Mouse (Mus musculus): ENCODE data around the gene Pheta2. TPM values are rescaled to one million over a fixed set of nuclear protein-coding genes. Genes with fewer than 3 reads are reported as not detected.
A peak's percentile ranks its signal among the peaks of the same experiment; 100 is the strongest.

The Pheta2 gene
- total RNA-seq (2021), result under 1 TPM; 0.46 to 0.53 TPM

GRCm38 (mm10) chr15:82338593-82339112 is at the start of gene Pheta2, which contains the start of the genes Naga and Smdt1:
Gene Pheta2 (plus strand): TSS chr15:82338942.
Gene Naga (minus strand): TSS chr15:82338925.
Gene Smdt1 (plus strand): TSS chr15:82338959.
- peak; percentile 92 to 96 for DNase-seq (ENCODE audit: low spot score in 2 of 2)
- intact Hi-C loops (cut with DNase I), result loop anchor here (5.0 kb wide), 1 partner anchor 61 kb away; no protein-coding TSS in a partner anchor

GRCm38 (mm10) chr15:82290252-82290651 is 48.5 kb upstream of the Pheta2 start:
- DNase-seq (ENCODE audit: low spot score in 2 of 2), result no peak
- intact Hi-C loops (cut with DNase I), result loop anchor here (10.0 kb wide), 1 partner anchor 125 kb away; no protein-coding TSS in a partner anchor

- intact Hi-C loops (cut with DNase I), result loop anchor here (10.0 kb wide), 1 partner anchor 122 kb away; no protein-coding TSS in a partner anchor
- no peak for DNase-seq (ENCODE audit: low spot score in 2 of 2)
Observed at GRCm38 (mm10) chr15:82292851-82293250, 45.9 kb upstream of the Pheta2 start.

- intact Hi-C loops (cut with DNase I), result loop anchor here (10.0 kb wide), 1 partner anchor 122 kb away; no protein-coding TSS in a partner anchor
- no peak for DNase-seq (ENCODE audit: low spot score in 2 of 2)
Observed at GRCm38 (mm10) chr15:82293271-82293711, 45.5 kb upstream of the Pheta2 start.

- intact Hi-C loops (cut with DNase I), result loop anchor here (10.0 kb wide), 1 partner anchor 121 kb away; no protein-coding TSS in a partner anchor
- DNase-seq (ENCODE audit: low spot score in 2 of 2), result no peak
Observed at GRCm38 (mm10) chr15:82294059-82294458, 44.7 kb upstream of the Pheta2 start.

- intact Hi-C loops (cut with DNase I), result loop anchor here (10.0 kb wide), 1 partner anchor 116 kb away; no protein-coding TSS in a partner anchor
Observed at GRCm38 (mm10) chr15:82298764-82299561, 39.8 kb upstream of the Pheta2 start, which contains the start of gene Wbp2nl. Gene Wbp2nl (plus strand): TSS chr15:82298954.

GRCm38 (mm10) chr15:82307107-82307506 is 31.6 kb upstream of the Pheta2 start:
- DNase-seq (ENCODE audit: low spot score in 2 of 2), result no peak
- intact Hi-C loops (cut with DNase I), result no loop called here

More at GRCm38 (mm10) chr15:82298764-82299561, 39.8 kb upstream of the Pheta2 start, which contains the start of gene Wbp2nl:
- DNase-seq (ENCODE audit: low spot score in 2 of 2), result no peak

GRCm38 (mm10) chr15:82308416-82308815 is 30.3 kb upstream of the Pheta2 start:
- intact Hi-C loops (cut with DNase I), result no loop called here
- no peak for DNase-seq (ENCODE audit: low spot score in 2 of 2)

- DNase-seq (ENCODE audit: low spot score in 2 of 2), result no peak
- intact Hi-C loops (cut with DNase I), result no loop called here
Observed at GRCm38 (mm10) chr15:82317839-82318238, 20.9 kb upstream of the Pheta2 start.

- intact Hi-C loops (cut with DNase I), result no loop called here
- no peak for DNase-seq (ENCODE audit: low spot score in 2 of 2)
Observed at GRCm38 (mm10) chr15:82319613-82320012, 19.1 kb upstream of the Pheta2 start.

GRCm38 (mm10) chr15:82322195-82322594 is 16.5 kb upstream of the Pheta2 start:
- intact Hi-C loops (cut with DNase I), result no loop called here
- no peak for DNase-seq (ENCODE audit: low spot score in 2 of 2)

- intact Hi-C loops (cut with DNase I), result no loop called here
- no peak for DNase-seq (ENCODE audit: low spot score in 2 of 2)
Observed at GRCm38 (mm10) chr15:82325382-82325781, 13.4 kb upstream of the Pheta2 start.

GRCm38 (mm10) chr15:82335194-82335593 is 3.5 kb upstream of the Pheta2 start:
- intact Hi-C loops (cut with DNase I), result loop anchor here (5.0 kb wide), 1 partner anchor 58 kb away; no protein-coding TSS in a partner anchor
- no peak for DNase-seq (ENCODE audit: low spot score in 2 of 2)

- intact Hi-C loops (cut with DNase I), result loop anchor here (5.0 kb wide), 1 partner anchor 59 kb away; no protein-coding TSS in a partner anchor
- DNase-seq (ENCODE audit: low spot score in 2 of 2), result no peak
Observed at GRCm38 (mm10) chr15:82336629-82337028, 2.1 kb upstream of the Pheta2 start.

GRCm38 (mm10) chr15:82337875-82338274 is 867 bp upstream of the Pheta2 start:
- DNase-seq (ENCODE audit: low spot score in 2 of 2), result no peak
- intact Hi-C loops (cut with DNase I), result loop anchor here (5.0 kb wide), 1 partner anchor 61 kb away; no protein-coding TSS in a partner anchor

- intact Hi-C loops (cut with DNase I), result loop anchor here (5.0 kb wide), 1 partner anchor 62 kb away; no protein-coding TSS in a partner anchor
- DNase-seq (ENCODE audit: low spot score in 2 of 2), result no peak
Observed at GRCm38 (mm10) chr15:82339150-82339549, 408 bp downstream of the Pheta2 start.

- no peak for DNase-seq (ENCODE audit: low spot score in 2 of 2)
- intact Hi-C loops (cut with DNase I), result loop anchor here (5.0 kb wide), 1 partner anchor 62 kb away; no protein-coding TSS in a partner anchor
Observed at GRCm38 (mm10) chr15:82339634-82340254, 1.0 kb downstream of the Pheta2 start.

GRCm38 (mm10) chr15:82340414-82341035 is 1.8 kb downstream of the Pheta2 start:
- intact Hi-C loops (cut with DNase I), result no loop called here

GRCm38 (mm10) chr15:82341036-82341501 is 2.3 kb downstream of the Pheta2 start:
- DNase-seq (ENCODE audit: low spot score in 2 of 2), result no peak
- intact Hi-C loops (cut with DNase I), result no loop called here

More at GRCm38 (mm10) chr15:82340414-82341035, 1.8 kb downstream of the Pheta2 start:
- no peak for DNase-seq (ENCODE audit: low spot score in 2 of 2)
